Mouse (Mus musculus) cerebellum, adult 8-10 months (tissue): ENCODE data around the gene Bahd1.

Experiments used
- DNase-seq: peaks from one replicate; pipeline ENCODE4 v3.0.0; 2022

The Bahd1 gene

DNA sequence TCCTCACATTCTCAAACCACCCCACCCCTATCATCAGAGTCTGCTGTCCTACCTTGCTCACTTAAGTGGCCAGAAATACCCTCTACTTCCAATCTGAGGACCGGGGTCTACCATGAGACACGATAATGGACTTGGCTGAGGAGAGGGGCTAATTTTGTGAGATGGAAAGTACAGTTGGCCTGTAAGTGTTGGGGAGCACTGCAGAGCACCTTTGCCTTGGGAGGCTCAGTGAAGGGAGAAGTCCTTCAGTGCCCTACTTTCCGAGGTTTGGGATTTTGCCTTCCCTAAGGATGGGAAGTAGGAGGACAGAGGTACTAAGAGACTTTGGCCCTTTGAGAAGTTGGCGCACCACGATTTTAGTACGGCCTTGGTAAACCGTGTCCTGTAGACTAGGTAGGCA, 871 bp upstream of the Bahd1 start:
- no peak for DNase-seq

DNA sequence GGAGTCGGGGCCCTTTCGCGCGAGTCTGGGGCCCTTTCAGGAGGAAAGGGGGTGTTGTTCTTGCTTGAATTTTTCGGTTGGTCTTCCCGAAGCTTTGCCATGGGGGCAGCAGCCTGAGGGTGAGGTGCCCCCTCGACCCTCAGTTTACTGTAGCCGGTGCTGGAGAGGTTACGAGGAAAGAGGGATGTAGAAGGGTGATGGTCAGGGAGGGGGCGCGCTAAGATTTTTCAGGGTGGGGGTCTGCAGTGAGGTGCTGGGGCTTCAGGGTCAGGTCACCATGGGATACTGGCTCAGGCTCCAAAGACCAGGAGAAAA, 606 bp downstream of the Bahd1 start:
- DNase-seq = no peak

DNA sequence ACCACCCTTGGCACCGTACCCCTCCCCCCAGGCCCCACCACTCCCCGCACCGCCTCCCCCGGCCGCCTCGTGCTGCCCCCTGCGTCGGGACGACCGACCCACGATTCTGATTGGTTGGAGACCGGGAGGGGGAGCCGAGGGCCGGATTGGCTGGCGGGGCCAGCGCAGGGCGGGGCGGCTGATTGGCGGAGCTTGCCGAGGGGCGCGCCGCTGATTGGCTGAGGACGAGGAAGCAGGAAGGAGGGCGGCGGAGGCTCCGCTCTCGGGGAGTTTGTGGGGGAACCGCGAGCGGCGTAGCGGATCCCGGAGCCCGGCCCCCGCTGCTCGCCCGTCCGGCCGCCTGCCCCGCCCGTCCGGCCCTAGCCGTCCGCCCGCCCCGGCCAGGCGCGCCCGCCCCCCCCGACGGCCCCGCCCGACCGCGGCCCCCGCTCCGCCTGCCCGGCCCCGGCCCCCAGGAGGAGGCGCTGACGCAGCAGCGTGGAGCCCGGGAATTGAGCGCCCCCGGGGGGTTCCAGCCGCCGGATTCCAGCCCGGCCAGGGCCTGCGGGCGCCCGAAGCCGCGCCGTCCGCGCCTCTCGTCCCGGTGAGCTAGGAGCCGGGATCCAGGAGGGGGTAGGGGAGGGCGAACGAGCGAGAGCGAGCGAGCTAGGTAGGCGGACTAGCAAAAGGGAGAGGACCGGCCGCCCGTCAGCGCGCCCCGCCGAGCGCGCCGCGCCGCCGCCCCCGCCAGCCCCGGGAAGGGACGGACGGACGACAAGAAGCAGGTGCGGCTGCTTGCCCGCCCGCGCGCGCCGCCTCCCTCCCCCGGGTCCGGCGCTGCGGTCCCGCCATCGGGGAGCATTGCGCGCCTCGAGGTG, 1.2 kb downstream of the Bahd1 start:
- DNase-seq = peak; percentile 97

DNA sequence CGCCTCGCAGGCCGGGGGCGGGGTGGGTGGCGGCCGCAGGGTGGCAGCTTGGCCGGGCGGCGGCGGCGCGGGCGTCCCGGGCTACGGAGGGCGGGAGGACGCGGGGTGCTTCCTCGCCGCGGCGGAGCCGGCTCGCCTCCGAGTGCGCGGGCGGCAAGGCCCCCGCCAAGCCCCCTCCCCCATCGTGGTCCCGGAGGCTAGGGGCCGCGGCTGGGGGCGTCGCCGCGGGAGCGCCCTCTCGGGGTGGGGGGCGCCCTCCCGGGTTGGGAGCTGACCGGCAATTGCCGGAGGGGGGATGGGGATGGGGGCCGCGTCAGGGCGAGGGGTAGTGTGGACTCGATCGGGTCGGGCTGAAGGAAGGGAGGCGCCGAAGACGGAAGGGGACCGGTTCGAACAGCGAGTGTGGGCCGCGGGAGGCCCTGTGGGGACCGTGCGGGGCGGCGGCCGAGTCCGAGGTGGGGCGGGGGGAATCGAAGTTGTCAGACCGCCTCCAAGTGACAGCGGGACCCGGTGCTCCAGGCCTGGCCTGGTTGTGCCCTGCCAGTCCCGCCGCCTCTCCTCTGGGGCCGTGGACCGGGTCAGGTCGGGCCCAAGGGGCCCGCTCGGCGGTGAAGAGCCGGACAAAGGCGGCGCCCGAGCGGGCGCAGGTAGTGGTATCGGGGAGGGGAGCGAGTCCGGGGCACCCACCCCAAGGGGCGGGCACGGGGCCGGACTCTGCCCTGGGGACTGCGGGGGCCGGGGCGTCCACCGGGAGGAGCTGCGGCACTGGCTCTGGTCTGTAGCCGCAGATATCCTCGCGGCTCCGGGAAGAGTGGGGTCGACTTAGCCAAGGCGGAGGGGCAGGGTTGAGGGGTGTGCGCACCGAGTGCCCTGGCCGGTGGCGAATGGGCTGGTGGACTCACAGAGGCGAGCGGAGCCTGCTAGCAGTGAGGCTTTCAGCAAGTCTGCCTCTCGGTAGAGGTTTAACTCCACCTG, 2.2 kb downstream of the Bahd1 start:
- peak; percentile 53 for DNase-seq

DNA sequence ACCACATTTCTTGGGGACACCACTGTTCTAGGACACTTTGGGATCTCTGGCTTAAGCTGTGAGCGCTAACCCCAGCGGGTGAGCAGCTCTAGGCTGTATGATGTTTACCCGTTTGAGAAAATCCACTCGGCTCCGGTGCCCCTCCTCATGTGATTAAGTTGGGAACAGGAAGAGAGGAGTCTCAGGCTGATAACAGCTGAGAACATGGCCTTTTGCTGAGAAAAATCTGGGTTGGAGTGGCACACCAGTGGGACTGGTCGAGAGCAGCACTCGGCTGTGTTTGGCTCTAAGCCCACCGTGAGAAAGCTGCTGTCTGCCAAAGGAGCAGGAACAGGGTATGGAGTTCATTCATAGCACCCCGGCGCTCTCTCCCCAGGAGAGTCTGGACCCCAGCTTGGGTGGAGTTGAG, 3.2 kb downstream of the Bahd1 start:
- DNase-seq = no peak

DNA sequence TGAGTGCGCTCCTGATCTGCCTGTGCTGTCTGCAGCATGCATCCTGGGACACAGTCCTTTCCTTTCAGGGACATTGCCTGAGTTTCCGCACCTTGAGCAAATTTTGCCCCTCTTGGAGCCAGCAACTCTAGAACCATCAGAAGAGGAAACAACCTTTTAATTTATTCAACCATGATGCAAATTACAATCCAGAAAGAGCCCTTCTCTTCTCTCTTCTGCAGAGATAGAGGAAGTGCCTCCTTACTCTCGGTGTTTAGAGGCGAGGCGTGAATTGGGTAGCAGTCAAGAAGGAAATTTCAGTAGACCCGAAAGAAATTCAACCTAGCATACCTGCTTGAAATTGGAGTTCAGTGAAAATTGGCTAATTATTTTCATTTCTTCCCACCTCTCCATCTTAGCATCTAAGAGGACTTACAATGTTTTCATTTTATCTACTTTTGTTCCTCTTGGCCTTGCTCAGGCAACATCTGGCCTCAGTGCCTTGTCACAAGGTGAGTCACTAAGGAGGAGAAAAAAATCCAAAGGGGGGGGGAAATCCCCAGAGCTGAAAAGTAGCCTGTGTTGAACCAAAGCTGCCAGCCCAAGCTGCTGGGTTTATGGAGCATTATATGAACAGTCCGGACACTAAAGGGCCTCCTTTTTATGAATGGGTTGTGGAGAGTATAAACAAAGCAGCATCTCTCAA, 5.4 kb downstream of the Bahd1 start:
- no peak for DNase-seq

DNA sequence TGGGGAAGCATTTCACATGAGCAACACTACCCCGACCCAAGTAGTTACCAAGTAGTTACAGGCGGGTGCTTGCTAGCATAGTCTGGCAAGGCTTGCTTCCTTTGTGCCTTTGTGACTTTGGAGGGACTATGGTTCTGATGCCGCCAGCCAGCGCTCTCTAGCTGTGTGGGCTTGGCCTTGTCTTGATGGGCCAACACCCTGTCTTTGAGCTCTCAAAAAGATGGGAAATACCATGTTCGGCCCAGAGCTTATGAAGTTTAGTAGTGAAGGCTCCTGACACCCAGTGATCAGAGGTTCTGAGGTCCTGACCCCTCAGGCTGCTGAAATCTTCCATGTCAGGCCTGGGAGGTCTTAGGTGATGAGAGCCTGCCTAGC, 5.9 kb downstream of the Bahd1 start:
- no peak for DNase-seq

DNA sequence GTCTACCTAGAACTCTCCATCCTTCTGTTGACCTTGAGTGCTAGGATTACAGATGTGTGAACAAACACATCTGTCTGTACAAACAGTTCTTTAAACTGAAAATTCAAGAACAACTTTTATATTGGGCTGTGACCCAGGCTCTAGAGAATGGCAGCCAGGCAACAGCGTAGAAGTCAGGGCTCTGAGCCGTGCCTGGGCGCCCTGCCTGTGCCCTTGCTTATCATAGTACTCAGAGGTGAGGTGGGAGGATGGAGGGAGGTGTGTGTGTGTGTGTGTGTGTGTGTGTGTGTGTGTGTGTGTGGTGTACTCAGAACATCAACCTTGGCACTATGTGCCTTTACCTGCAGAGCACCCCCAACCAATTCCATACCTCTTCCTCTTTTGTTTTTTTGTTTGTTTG, 7.6 kb downstream of the Bahd1 start:
- DNase-seq = no peak

DNA sequence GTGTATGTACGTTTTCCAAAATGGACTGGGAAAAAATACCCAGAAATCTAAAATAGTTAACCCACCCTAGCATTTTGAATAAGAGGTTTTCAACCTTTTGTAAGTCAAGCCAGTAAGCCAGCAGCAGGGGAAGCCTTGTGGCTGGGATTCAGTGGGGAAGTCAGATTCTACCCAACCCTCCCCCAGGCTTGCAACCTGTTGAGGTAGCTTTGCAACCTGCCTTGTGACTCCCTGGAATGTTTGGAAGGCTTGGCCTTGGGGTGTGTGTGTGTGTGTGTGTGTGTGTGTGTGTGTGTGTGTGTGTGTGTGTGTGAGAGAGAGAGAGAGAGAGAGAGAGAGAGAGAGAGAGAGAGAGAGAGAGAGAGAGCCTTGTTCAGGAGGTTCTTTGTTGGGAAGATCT, 9.0 kb downstream of the Bahd1 start:
- DNase-seq = no peak

DNA sequence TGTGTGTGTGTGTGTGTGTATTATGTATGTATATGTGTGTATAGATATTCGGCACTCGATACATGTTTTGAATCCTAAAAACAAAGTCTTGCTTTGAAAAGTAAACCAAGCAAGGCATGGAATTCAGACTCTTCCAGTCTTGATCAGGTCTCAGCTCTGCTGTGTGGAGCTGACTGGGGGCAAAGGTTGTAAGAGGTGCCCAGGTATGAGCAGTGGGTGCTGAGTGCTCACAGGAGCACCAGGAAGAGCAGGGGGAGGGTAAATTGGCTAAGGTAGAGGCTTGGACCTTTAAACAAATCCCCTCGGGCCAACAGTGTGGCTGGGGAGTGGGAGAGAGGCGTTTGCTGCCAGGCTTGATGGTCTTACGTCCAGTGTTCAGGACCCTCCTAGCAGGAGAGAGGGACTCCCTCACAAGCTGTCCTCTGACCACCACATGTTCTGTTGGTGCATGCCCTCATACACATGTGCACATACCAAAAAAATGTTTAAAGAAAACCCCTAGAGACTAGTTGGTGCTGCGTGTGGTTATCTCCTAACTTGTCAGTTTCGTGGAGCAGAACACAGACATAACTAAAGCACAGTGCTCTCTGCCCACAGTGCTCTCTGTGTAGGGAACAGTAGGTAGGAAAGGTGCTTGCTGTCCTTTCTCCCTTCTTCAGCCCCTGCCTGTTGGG, 10.6 kb downstream of the Bahd1 start:
- DNase-seq = no peak

DNA sequence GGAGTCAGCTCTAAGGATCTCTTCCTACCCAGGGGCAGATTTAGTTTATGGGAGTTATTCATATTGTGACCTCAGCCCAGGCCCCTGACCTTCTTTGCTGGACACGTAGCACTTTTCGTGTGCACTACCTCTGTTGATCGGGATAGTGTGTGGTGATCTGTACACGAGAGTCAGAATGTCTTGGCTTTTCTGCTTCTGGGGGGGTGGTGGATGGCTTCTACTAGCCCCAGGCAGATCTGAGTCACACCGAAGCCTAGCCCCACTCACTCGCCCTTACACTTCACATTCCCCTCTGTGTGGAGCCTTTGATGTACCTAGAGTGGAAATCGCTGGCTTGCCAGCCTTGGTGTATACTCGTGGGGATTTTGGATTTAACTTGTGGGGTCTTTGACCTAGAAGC, 12.5 kb downstream of the Bahd1 start:
- peak; percentile 12 for DNase-seq

DNA sequence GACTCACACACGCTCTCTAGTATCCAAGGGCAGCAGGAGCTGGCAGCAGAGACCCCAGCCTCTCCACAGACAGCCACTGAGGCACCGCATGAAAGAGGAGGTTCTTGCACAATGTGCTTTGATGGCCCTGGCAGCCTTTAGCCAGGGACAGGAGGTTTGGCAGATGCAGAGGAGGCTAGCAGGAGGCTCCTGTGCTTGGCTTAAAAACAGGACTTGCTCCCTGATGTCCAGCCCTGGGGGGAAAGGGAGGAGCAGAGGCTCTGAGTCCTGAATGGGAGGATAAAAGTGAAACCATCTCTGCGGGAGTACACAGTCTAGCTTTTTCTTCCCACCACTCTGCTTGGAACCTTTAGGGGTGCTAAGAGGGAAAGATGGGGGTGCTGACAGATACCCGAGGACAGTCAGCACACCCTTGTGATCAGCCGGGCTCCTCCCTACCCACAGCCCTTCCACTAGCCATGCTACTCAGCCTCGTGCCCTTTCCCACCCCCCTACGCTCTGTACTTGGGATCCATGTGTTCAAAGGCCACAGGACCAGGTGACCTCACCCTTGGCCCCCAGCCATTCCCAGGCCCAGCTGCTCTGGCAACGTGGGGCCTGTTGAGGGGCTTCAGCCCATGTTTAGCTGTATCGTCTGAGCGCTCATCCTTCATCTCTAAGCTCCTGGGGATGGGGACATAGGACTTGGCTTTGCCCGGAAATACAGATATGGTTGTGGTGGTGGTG, 13.5 kb downstream of the Bahd1 start:
- peak; percentile 54 for DNase-seq

DNA sequence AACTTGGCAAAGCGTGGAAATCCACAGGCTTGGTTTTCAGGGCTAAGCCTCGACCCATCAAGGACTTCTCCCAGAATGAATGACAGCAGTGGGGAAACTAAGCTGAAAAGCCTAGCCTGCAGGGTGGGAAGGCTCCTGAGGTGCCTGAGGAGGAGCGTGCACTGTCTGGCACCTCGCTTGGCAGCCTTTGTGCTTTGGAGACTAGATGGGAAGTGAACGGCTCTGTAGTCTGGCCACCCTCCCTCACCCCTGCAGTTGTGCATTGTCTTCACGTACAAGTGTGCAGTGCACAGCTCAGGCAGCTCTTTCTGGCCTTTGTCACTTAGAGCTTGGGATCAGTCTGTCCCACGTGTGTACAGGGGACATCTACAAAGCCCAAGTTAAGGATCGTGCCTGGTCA, 14.5 kb downstream of the Bahd1 start:
- DNase-seq = peak; percentile 17

DNA sequence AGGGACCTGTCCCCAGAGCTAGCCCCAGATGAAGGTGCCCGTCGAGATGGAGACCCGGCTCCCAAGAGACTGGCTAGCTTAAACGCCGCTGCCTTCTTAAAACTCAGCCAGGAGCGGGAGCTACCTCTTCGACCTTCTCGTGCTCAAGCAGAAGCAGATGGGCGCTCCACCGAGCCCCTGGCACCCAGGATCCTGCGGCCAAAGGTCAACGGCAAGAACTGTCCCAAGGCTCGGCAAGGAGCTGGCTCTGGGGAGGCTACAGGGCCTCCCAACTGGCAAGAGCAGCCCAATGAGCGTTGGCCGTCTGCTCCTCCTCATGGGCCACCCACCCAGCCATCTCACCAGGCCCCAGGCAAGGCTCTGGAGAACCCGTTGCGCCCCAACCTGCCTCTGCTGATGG, 16.3 kb downstream of the Bahd1 start:
- DNase-seq = peak; percentile 13

DNA sequence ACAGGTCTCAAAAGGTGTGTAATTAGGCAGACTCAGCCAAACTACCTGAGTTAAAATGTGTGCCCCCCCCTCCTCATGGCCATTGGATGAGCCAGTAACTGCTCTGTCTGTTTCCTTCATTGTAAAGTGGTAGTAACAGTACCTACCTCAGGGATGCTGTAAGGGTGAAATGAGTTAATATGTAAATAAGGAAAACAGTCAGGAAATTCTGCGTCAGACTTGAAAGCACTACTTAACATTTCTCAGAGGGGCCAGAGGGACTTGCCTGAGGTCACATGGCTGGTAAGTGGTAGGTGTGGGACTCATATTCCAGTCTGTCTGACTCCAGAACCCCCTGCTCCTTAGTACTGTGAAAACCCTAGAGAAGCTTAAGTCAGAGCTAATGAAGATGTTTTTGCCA, 18.4 kb downstream of the Bahd1 start:
- no peak for DNase-seq

DNA sequence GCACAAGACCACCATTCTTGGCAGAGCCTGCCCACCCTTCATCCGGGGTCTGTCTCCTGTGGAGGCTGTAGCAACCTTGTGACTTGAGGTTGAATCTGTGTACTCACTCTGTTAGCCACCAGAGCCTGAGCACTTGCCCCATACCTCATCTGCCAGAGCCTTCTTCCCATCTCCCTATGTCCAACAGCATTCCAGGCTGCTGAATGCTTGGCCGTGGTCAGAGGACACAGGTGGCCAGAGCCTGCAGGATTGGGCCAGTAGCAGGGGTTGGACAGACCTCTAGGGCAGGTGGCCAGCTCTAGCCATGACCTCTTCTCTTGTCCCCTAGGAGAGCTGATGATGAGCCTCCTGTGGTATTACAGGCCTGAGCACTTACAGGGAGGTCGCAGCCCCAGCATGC, 20.3 kb downstream of the Bahd1 start:
- DNase-seq = peak; percentile 18

DNA sequence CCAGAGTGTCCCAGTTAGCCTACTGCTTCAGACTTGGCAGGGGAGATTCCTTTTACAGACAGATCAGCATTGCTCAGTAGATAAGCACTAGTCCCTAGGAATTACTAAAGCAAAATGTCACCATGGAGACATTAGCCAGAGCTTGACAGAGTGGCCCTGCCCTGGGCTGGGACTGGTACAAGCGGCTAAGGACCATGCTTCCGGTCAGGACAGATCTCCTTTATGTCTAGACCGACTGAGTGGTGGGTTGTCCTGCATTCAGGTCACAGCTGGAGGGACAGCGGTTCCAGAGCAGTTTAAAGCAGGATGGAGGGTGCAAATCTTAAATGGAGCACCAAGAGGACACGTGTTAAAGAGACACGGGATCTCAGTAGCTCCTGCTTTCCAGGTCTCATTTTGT, 25.8 kb downstream of the Bahd1 start:
- no peak for DNase-seq

DNA sequence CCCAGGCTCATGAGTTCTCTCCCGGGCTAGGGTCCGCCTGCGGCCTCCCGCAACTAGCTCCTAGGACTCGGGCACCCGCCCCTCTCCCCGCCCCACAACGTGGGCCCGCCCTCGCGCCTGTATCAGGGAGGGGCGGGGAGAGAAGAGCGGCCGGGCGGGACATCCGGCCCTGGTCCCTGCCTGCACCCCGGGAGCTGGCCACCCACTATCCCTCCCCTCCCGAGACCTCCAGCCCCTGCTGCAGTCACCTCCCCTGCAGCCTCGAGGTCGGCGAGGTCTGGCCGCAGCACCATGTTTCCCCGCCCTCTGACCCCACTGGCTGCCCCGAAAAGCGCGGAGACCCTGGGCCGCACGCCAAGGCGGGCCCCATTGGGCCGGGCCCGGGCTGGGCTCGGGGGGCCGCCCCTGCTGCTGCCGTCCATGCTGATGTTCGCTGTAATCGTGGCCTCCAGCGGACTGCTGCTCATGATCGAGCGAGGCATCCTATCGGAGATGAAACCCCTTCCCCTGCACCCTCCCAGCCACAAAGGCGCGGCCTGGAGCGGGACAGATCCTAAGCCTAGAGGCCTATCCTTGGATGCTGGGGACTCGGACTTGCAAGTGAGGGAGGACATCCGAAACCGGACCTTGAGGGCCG, 26.3 kb downstream of the Bahd1 start, which contains the start of gene Chst14:
TSS of gene Chst14 (plus strand) at position 136 of the 637 bp plus-strand sequence.
- peak; percentile 56 for DNase-seq

DNA sequence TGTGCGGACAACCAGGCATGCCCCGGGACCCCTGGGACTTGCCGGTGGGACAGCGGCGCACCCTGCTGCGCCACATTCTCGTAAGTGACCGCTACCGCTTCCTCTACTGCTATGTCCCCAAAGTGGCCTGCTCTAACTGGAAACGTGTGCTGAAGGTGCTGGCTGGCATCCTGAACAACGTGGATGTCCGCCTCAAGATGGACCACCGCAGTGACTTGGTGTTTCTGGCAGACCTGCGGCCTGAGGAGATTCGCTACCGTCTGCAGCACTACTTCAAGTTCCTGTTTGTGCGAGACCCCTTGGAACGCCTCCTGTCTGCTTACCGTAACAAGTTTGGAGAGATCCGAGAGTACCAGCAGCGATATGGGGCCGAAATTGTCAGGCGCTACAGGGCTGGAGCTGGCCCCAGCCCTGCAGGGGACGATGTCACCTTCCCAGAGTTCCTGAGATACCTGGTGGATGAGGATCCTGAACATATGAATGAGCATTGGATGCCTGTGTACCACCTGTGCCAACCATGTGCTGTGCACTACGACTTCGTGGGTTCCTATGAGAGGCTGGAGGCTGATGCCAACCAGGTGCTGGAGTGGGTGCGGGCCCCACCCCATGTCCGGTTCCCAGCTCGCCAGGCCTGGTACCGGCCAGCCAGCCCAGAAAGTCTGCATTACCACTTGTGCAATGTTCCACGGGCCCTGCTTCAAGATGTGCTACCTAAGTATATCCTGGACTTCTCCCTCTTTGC, 27.0 kb downstream of the Bahd1 start:
- peak; percentile 17 for DNase-seq

DNA sequence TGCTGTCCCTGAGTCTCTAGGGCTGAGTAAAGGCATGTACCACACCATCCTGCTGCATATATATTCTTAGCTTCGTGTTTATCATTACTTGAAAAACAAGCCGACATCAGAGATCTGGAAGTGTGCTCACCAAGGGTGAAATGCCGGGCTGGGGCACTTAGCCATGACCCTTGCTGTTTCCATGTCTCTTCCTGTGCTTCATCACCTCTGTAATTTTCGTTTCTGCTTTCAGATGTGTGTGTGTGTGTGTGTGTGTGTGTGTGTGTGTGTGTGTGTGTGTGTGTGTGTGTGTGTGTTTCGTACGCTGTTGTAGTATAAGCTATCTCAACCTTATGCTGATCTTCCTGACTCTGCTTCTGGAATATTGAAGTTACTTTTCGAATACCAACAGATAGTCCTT, 41.2 kb downstream of the Bahd1 start:
- DNase-seq = no peak

DNA sequence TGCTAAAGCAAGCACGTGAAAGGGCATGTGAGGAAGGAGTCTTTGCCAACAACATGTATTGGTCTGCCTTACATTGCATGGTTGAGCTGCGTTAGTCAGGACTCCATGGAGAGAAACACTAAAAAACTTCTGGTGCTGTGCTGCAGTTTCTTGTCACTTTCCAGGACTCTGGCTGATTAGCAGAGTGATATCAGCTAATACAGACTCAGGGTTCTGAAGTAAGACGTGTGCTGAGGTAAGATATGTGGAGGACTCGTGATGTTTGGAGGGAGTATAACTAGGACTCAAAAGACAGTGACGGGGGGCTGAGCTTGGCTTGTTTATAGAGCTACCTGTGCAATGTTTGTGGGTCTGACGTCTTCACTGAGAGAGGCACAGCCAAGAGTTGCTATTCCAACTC, 43.1 kb downstream of the Bahd1 start:
- no peak for DNase-seq
